Mouse (Mus musculus) stomach, embryonic 16.5 days (tissue): Measurements from ENCODE around the gene Mtfp1. TPM values are rescaled to one million over a fixed set of nuclear protein-coding genes. Genes with fewer than 3 reads are reported as not detected.

Source experiments
- ATAC-seq: fragments of 200-750 bp; cut with Nextera tagmentation; 2 replicates; pipeline ENCODE4 v1.8.0; 2017; ENCODE audit warnings: moderate number of reproducible peaks, moderate TSS enrichment; ENCODE audit not compliant: insufficient read depth, low FRiP score
- H3K27ac ChIP-seq: fragments of 300-500 bp; sonication (generic); 2 replicates; pipeline ENCODE4 v1.5.1; 2014; ENCODE audit warnings: low read length
- H3K27me3 ChIP-seq: fragments of 300-500 bp; sonication (generic); 2 replicates; pipeline ENCODE4 v1.6.1; 2014; ENCODE audit warnings: low read length, control low read depth, mixed read lengths; ENCODE audit not compliant: control insufficient read depth, insufficient read depth
- H3K36me3 ChIP-seq: fragments of 300-500 bp; sonication (generic); 2 replicates; pipeline ENCODE4 v1.6.1; 2014; ENCODE audit warnings: low read length; ENCODE audit not compliant: control insufficient read depth, insufficient read depth
- H3K4me1 ChIP-seq: fragments of 300-500 bp; sonication (generic); 2 replicates; pipeline ENCODE4 v1.6.1; 2014; ENCODE audit warnings: low read length, control low read depth, mixed read lengths; ENCODE audit not compliant: control insufficient read depth, insufficient read depth
- H3K4me2 ChIP-seq: fragments of 300-500 bp; sonication (generic); 2 replicates; pipeline ENCODE4 v1.6.1; 2014; ENCODE audit warnings: low read depth, low read length, mixed read lengths
- H3K4me3 ChIP-seq: fragments of 300-500 bp; sonication (generic); replicated peaks from 2 replicates; pipeline ENCODE4 v1.5.1; 2014; ENCODE audit warnings: mild to moderate bottlenecking, low read length
- H3K9ac ChIP-seq: fragments of 300-500 bp; sonication (generic); 2 replicates; pipeline ENCODE4 v1.6.1; 2014; ENCODE audit warnings: low read length
- H3K9me3 ChIP-seq: fragments of 300-500 bp; sonication (generic); replicated peaks from 2 replicates; pipeline ENCODE4 v1.6.1; 2016; ENCODE audit warnings: low read length, control low read depth; ENCODE audit not compliant: control insufficient read depth
- WGBS: fragments of 180-500 bp; shearing (Covaris S2); extraction: QIAGEN DNeasy Blood & Tissue Kit; methylation state at CpG from one replicate; pipeline ENCODE4 v1.1.7; 2014; 5-methylcytosine and 5-hydroxymethylcytosine counted together
- microRNA-seq: library from miRNA; unstranded; fragments of <30 nt; microRNA quantifications from one replicate; pipeline ENCODE4, GENCODE M21; 2016
- polyA plus RNA-seq: library from polyadenylated mRNA; unstranded; fragments of >200 nt; fragmentation: Nextera tagmentation; extraction: Ambion mirVana; gene quantifications from 2 replicates; pipeline ENCODE4 v1.2.1, GENCODE M21; 2015

Mtfp1 gene
- polyA plus RNA-seq, 1 experiment from 2014 or later, result 17.7 TPM

- no peak for ATAC-seq
- Histone ChIP-seq H3K9ac (no peak overlapping the region), H3K9me3 (no peaks in the 10 kb centered on the region), H3K4me1 (no peaks in the 10 kb centered on the region), H3K4me3 (no peak overlapping the region), H3K27ac (no peak overlapping the region), H3K27me3 (no peaks in the 10 kb centered on the region), H3K36me3 (no peaks in the 10 kb centered on the region), H3K4me2 (no peak overlapping the region)
- 88% methylated on average over 2 of the region's 2 CpGs for WGBS
Measured at GRCm38 (mm10) chr11:4047766-4048165, 47.5 kb downstream of the Mtfp1 start.

GRCm38 (mm10) chr11:4046526-4046925, 48.7 kb downstream of the Mtfp1 start:
- Histone ChIP-seq H3K4me1 (no peaks in the 10 kb centered on the region), H3K36me3 (no peaks in the 10 kb centered on the region), H3K4me2 (no peak overlapping the region), H3K4me3 (no peak overlapping the region), H3K9me3 (no peaks in the 10 kb centered on the region), H3K27me3 (no peaks in the 10 kb centered on the region), H3K27ac (no peak overlapping the region), H3K9ac (no peak overlapping the region)
- ATAC-seq, result peak; percentile 37; the same call in 1 of the 2 replicates
- WGBS, result 57% methylated on average over 5 of the region's 5 CpGs

GRCm38 (mm10) chr11:4043081-4043480, 52.2 kb downstream of the Mtfp1 start:
- Histone ChIP-seq H3K4me3 (no peak overlapping the region), H3K9ac (no peak overlapping the region), H3K27me3 (no peaks in the 10 kb centered on the region), H3K27ac (no peak overlapping the region), H3K4me1 (no peaks in the 10 kb centered on the region), H3K36me3 (no peaks in the 10 kb centered on the region), H3K4me2 (no peak overlapping the region), H3K9me3 (no peaks in the 10 kb centered on the region)
- no peak for ATAC-seq
- WGBS, result 85% methylated on average over 7 of the region's 7 CpGs

Small RNAs within 50 kb of the gene (microRNA-seq; reads per million reads assigned to microRNA genes)
- gene Mir3060, result 2.0 reads per million, percentile 7 among the genes with 10 or more reads in this experiment

Other genes starting within 250 kb of the Mtfp1 start
- gene Osbp2, start 231.5 kb downstream of the Mtfp1 start, polyA plus RNA-seq, result 0.25 and 0.27 TPM in 2 replicates
- 0.13 and 0.36 TPM in 2 replicates for gene 4921536K21Rik, start 200.3 kb downstream of the Mtfp1 start, polyA plus RNA-seq
- 9.5 and 11.3 TPM in 2 replicates for gene Dusp18, start 200.2 kb downstream of the Mtfp1 start, polyA plus RNA-seq
- gene Slc35e4, start 180.8 kb downstream of the Mtfp1 start, polyA plus RNA-seq, result 6.4 and 7.9 TPM in 2 replicates
- 49.9 and 52.4 TPM in 2 replicates for gene Tcn2, start 163.3 kb downstream of the Mtfp1 start, polyA plus RNA-seq
- gene Pes1, start 131.5 kb downstream of the Mtfp1 start, polyA plus RNA-seq, result 73.8 and 79.0 TPM in 2 replicates
- 0.12 and 0.20 TPM in 2 replicates for gene 4930556J24Rik, start 118.7 kb downstream of the Mtfp1 start, polyA plus RNA-seq
- 18.1 and 20.7 TPM in 2 replicates for gene Gal3st1, start 111.8 kb downstream of the Mtfp1 start, polyA plus RNA-seq
- gene Sec14l4, start 64.0 kb downstream of the Mtfp1 start, polyA plus RNA-seq, result 1.1 and 1.4 TPM in 2 replicates
- gene Sec14l3, start 30.6 kb downstream of the Mtfp1 start, polyA plus RNA-seq, result 0.15 and 0.49 TPM in 2 replicates
- gene Sec14l2, start 28.0 kb upstream of the Mtfp1 start, polyA plus RNA-seq, result 1.8 and 1.9 TPM in 2 replicates
- 21.7 and 25.6 TPM in 2 replicates for gene Rnf215, start 39.8 kb upstream of the Mtfp1 start, polyA plus RNA-seq
- 5.7 and 5.8 TPM in 2 replicates for gene Ccdc157, start 64.8 kb upstream of the Mtfp1 start, polyA plus RNA-seq
- 40.5 and 41.4 TPM in 2 replicates for gene Sf3a1, start 64.9 kb upstream of the Mtfp1 start, polyA plus RNA-seq
- gene Tbc1d10a, start 91.3 kb upstream of the Mtfp1 start, polyA plus RNA-seq, result 36.5 and 36.9 TPM in 2 replicates
- 6.0 and 8.7 TPM in 2 replicates for gene Castor1, start 122.8 kb upstream of the Mtfp1 start, polyA plus RNA-seq
- 0.14 and 0.32 TPM in 2 replicates for gene Osm, start 141.0 kb upstream of the Mtfp1 start, polyA plus RNA-seq
- gene Lif, start 162.1 kb upstream of the Mtfp1 start, polyA plus RNA-seq, result 1.0 and 1.1 TPM in 2 replicates